Mouse (Mus musculus) kidney, adult 9 months (tissue): ENCODE measurements around the gene Ear6.

ENCODE experiments used
- DNase-seq: peaks from one replicate; pipeline ENCODE4 v3.0.0; 2022

The Ear6 gene

GRCm38 (mm10) chr14:51895071-51895470 is 41.6 kb downstream of the Ear6 start:
- DNase-seq, result no peak

- DNase-seq, result no peak
These were observed 42.5 kb downstream of the Ear6 start for GRCm38 (mm10) chr14:51896019-51896418.

DNA sequence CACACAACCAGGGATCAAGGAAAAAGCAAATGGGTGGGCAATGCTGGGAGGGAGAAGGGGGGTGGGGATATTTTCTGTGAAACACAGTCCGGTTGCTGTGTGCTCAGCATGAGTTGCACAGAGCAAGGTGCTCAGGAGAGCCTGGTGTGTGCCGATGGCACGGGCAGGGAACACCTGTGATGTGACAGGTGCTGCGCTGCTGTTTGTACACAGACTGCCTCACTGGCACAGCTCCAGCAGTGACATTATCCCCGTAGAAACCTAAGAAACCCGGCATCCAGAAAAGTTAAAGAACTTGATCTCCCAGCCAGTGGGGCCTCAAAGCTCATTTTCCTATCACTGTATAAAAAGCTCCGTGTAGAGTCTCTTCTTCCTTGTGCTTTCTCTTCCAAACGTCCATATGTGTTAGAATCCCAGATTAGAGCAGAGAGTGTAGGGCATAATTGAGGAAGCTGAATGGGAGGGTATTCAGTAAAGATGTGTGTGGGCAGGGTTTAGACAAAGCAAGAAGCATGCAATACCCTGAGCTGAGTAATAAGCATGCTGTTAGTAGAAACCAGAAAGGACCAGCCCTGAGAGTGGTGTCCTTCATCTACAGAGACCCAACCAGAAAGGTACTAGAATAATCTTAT is 43.2 kb downstream of the Ear6 start:
- DNase-seq, result no peak

DNA sequence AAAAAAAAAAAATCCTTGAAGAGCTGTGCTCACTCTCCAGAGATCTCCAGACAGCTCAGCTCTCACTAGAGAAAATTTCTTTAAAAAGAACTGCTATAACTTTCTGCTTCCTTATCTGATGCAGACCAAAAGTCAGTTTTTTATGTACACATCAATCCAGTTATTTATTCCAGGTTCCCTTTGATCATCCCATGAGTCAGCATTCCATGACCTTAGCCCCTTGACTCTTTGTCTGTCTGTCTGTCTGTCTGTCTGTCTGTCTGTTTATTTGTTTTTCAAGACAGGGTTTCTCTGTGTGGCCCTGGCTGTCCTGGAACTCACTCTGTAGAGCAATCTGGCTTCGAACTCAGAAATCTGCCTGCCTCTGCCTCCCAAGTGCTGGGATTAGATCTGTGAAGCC is 45.9 kb downstream of the Ear6 start:
- no peak for DNase-seq

DNA sequence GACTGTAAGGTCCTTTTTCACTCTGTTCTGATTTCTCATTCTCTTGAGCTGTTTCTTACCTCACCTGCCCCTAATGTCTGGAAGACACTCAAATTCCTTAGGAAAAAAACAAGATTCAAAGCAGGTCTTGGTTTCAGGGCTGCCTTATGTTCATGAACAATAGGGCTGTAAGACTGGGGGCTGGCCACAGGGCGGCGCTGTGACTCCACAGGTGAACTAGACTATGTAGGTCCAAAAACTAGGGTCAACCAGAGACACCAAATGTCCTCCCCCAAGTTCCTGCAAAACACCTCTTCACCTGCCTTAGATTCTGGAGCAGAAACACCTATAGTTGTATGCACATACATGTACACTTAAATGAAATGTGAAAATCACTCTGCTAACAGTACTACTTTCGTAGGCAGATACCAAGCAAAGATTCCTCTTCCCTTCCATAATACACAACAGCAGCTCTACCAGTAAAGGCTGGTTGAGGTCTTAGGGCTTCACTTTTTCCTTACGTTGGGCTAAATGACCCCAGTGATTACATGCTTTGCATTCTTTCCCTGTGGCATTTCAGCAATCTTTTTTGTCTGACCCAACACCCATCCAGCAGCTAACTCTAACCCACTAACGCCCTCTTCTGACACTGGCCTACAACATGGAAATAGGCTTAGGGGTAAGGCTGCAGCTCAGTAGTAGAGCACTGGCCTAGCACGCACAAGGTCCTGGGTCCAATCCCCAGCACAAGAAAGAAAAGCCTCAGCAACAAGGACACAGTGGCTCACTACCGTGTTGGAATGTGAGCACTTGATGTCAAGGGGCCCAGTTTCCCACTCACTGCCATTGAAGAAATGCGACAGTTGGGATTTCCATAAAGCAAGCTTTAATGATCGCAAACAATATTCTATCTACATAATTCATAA is 49.6 kb downstream of the Ear6 start:
- peak; percentile 69 for DNase-seq

DNA sequence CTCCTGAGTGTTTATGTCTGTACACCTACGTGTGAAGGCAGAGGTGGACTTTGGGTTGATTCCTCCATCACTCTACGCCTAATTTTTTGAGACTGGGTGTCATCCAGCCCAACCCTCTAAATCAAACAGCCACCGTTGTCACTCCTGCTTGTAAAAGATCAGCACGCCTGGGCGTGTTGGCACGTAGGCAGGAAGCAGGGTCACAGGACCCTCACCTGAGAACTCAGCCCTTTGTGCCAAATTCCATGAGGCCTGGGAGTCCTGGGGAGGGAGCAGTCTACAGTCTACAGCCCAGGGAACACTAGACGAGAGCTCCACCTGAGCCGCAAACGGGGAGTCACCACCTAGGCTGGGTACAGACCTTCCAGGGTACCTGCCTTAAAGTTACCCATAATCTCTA is 50.3 kb downstream of the Ear6 start:
- no peak for DNase-seq
